Mouse (Mus musculus): Measurements from ENCODE around the gene Cacna1g. TPM values are rescaled to one million over a fixed set of nuclear protein-coding genes. Genes with fewer than 3 reads are reported as not detected.
A peak's percentile ranks its signal among the peaks of the same experiment; 100 is the strongest.

Cacna1g gene
- polyA plus RNA-seq, 1 experiment, result 6.5 TPM

- no peak within 1 kb of the TSS for H3K27ac ChIP-seq (ENCODE audit: control insufficient read depth, insufficient read depth, low read length)
- TF ChIP-seq POLR2A (IDR thresholded peaks at IDR 0.05; ENCODE audit: control insufficient read depth, extremely low read depth, insufficient read depth, low read length, poor library complexity) (no peak), CTCF (IDR thresholded peaks at IDR 0.05; ENCODE audit: borderline replicate concordance, control insufficient read depth, extremely low read depth, insufficient read depth, low read length, poor library complexity) (no peak)
- peaks cover 9% of the 10 kb centered on the region; the same call in 1 of the 2 replicates for H3K27me3 ChIP-seq (ENCODE audit: control insufficient read depth, insufficient read depth, low read length)
Measured at GRCm38 (mm10) chr11:94499661-94500152, 25.7 kb upstream of the Cacna1g start, which contains the start of gene Epn3. Epn3 (minus strand) TSS chr11:94499974.

GRCm38 (mm10) chr11:94499035-94499434, 25.0 kb upstream of the Cacna1g start:
- Histone ChIP-seq H3K4me3 (ENCODE audit: control insufficient read depth, insufficient read depth, low read length) (no peak overlapping the region), H3K4me1 (replicated peaks; ENCODE audit: control insufficient read depth, insufficient read depth, low read length) (no peaks in the 10 kb centered on the region), H3K27ac (ENCODE audit: control insufficient read depth, insufficient read depth, low read length) (no peak overlapping the region), H3K27me3 (ENCODE audit: control insufficient read depth, insufficient read depth, low read length) (peaks cover 9% of the 10 kb centered on the region; the same call in 1 of the 2 replicates), H3K36me3 (ENCODE audit: control insufficient read depth, insufficient read depth, low read length) (no peaks in the 10 kb centered on the region)
- TF ChIP-seq CTCF (IDR thresholded peaks at IDR 0.05; ENCODE audit: borderline replicate concordance, control insufficient read depth, extremely low read depth, insufficient read depth, low read length, poor library complexity) (no peak), POLR2A (IDR thresholded peaks at IDR 0.05; ENCODE audit: control insufficient read depth, extremely low read depth, insufficient read depth, low read length, poor library complexity) (no peak)
- 0% methylated on average over 2 of the region's 2 CpGs for WGBS
- DNase-seq, result no peak

More at GRCm38 (mm10) chr11:94499661-94500152, 25.7 kb upstream of the Cacna1g start, which contains the start of gene Epn3:
- no peaks in the 10 kb centered on the region for H3K4me1 ChIP-seq (replicated peaks; ENCODE audit: control insufficient read depth, insufficient read depth, low read length)
- no peak within 1 kb of the TSS for H3K4me3 ChIP-seq (ENCODE audit: control insufficient read depth, insufficient read depth, low read length)
- WGBS, result 4% methylated on average over 26 of the region's 26 CpGs
- DNase-seq, result no peak
- H3K36me3 ChIP-seq (ENCODE audit: control insufficient read depth, insufficient read depth, low read length), result no peaks in the 10 kb centered on the region

GRCm38 (mm10) chr11:94498093-94498996, 24.3 kb upstream of the Cacna1g start:
- DNase-seq, result no peak
- no peaks in the 10 kb centered on the region for H3K36me3 ChIP-seq (ENCODE audit: control insufficient read depth, insufficient read depth, low read length)
- H3K4me1 ChIP-seq (replicated peaks; ENCODE audit: control insufficient read depth, insufficient read depth, low read length), result no peaks in the 10 kb centered on the region
- H3K27me3 ChIP-seq (ENCODE audit: control insufficient read depth, insufficient read depth, low read length), result peaks cover 9% of the 10 kb centered on the region; the same call in 1 of the 2 replicates
- no peak for TF ChIP-seq POLR2A (IDR thresholded peaks at IDR 0.05; ENCODE audit: control insufficient read depth, extremely low read depth, insufficient read depth, low read length, poor library complexity)
- no peak for TF ChIP-seq CTCF (IDR thresholded peaks at IDR 0.05; ENCODE audit: borderline replicate concordance, control insufficient read depth, extremely low read depth, insufficient read depth, low read length, poor library complexity)
- no peak overlapping the region for H3K27ac ChIP-seq (ENCODE audit: control insufficient read depth, insufficient read depth, low read length)
- WGBS, result 39% methylated on average over 19 of the region's 19 CpGs
- H3K4me3 ChIP-seq (ENCODE audit: control insufficient read depth, insufficient read depth, low read length), result no peak overlapping the region

- no peak for TF ChIP-seq POLR2A (IDR thresholded peaks at IDR 0.05; ENCODE audit: control insufficient read depth, extremely low read depth, insufficient read depth, low read length, poor library complexity)
- no peak for TF ChIP-seq CTCF (IDR thresholded peaks at IDR 0.05; ENCODE audit: borderline replicate concordance, control insufficient read depth, extremely low read depth, insufficient read depth, low read length, poor library complexity)
- Histone ChIP-seq H3K27ac (ENCODE audit: control insufficient read depth, insufficient read depth, low read length) (no peak overlapping the region), H3K36me3 (ENCODE audit: control insufficient read depth, insufficient read depth, low read length) (no peaks in the 10 kb centered on the region), H3K4me1 (replicated peaks; ENCODE audit: control insufficient read depth, insufficient read depth, low read length) (no peaks in the 10 kb centered on the region; the same call in 1 of the 2 replicates), H3K27me3 (ENCODE audit: control insufficient read depth, insufficient read depth, low read length) (peaks cover 9% of the 10 kb centered on the region; the same call in 1 of the 2 replicates), H3K4me3 (ENCODE audit: control insufficient read depth, insufficient read depth, low read length) (no peak overlapping the region)
- no peak for DNase-seq
- WGBS, result 93% methylated on average over 3 of the region's 3 CpGs
Measured at GRCm38 (mm10) chr11:94495415-94495814, 21.4 kb upstream of the Cacna1g start.

- Histone ChIP-seq H3K36me3 (ENCODE audit: control insufficient read depth, insufficient read depth, low read length) (no peaks in the 10 kb centered on the region), H3K27me3 (ENCODE audit: control insufficient read depth, insufficient read depth, low read length) (no peaks in the 10 kb centered on the region; the same call in 1 of the 2 replicates), H3K27ac (ENCODE audit: control insufficient read depth, insufficient read depth, low read length) (no peak overlapping the region), H3K4me1 (replicated peaks; ENCODE audit: control insufficient read depth, insufficient read depth, low read length) (no peaks in the 10 kb centered on the region; the same call in 1 of the 2 replicates), H3K4me3 (ENCODE audit: control insufficient read depth, insufficient read depth, low read length) (no peak overlapping the region)
- WGBS, result 34% methylated on average over 7 of the region's 7 CpGs
- TF ChIP-seq CTCF (IDR thresholded peaks at IDR 0.05; ENCODE audit: borderline replicate concordance, control insufficient read depth, extremely low read depth, insufficient read depth, low read length, poor library complexity), result no peak
- TF ChIP-seq POLR2A (IDR thresholded peaks at IDR 0.05; ENCODE audit: control insufficient read depth, extremely low read depth, insufficient read depth, low read length, poor library complexity), result no peak
- DNase-seq, result no peak
Measured at GRCm38 (mm10) chr11:94491749-94492099, 17.7 kb upstream of the Cacna1g start.

- 5% methylated on average over 55 of the region's 55 CpGs for WGBS
- no peak for DNase-seq
- H3K36me3 ChIP-seq (ENCODE audit: control insufficient read depth, insufficient read depth, low read length), result no peaks in the 10 kb centered on the region
- H3K27me3 ChIP-seq (ENCODE audit: control insufficient read depth, insufficient read depth, low read length), result no peaks in the 10 kb centered on the region; the same call in 1 of the 2 replicates
- TF ChIP-seq CTCF (IDR thresholded peaks at IDR 0.05; ENCODE audit: borderline replicate concordance, control insufficient read depth, extremely low read depth, insufficient read depth, low read length, poor library complexity) (no peak), POLR2A (IDR thresholded peaks at IDR 0.05; ENCODE audit: control insufficient read depth, extremely low read depth, insufficient read depth, low read length, poor library complexity) (no peak)
- peak overlapping the region; percentile 28 for H3K4me3 ChIP-seq (ENCODE audit: control insufficient read depth, insufficient read depth, low read length)
- H3K27ac ChIP-seq (ENCODE audit: control insufficient read depth, insufficient read depth, low read length), result no peak overlapping the region
- no peaks in the 10 kb centered on the region; the same call in 1 of the 2 replicates for H3K4me1 ChIP-seq (replicated peaks; ENCODE audit: control insufficient read depth, insufficient read depth, low read length)
Measured at GRCm38 (mm10) chr11:94491035-94491748, 17.2 kb upstream of the Cacna1g start.

All from thymus, adult 2 months (tissue).